Mouse (Mus musculus) megakaryocyte, embryonic 14.5 days (primary cell): ENCODE results near the gene Pdk2.

ENCODE experiments used
- FLI1 ChIP-seq: IDR thresholded peaks from 2 replicates; pipeline ENCODE4 v1.6.1; 2012; ENCODE audit warnings: low read length, inconsistent platforms, mixed read lengths
- GATA1 ChIP-seq: IDR thresholded peaks from 3 replicates; pipeline ENCODE4 v1.6.1; 2012; ENCODE audit warnings: mixed read lengths, low read length, inconsistent platforms, borderline replicate concordance

DNA sequence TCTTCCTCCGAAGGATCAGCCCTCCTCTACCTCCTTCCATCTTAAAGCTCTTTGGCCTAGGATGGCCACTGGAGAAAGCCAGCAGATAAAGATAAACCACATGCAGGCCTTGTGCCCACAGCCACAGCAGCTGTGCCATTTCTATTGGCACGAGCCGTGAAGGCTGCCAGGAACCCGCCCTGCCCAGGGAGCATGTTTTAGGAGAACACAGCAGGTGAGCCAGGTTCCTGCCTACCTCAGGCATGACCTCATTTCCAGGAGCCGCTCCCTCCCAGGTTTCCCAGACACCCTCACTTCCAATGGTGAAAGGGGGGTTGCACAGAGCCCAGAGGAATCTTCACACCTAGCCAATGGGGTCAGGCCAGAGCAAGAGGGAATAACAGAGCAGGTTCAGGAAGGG, 31.6 kb upstream of the Pdk2 start:
- TF ChIP-seq FLI1 (no peak), GATA1 (no peak)
